In genomic region chr7:100514573-100514972, GRCm38 (mm10) we compare ENCODE assay signal across 9 mouse cellular contexts. TPM values are rescaled to one million over a fixed set of nuclear protein-coding genes. Genes with fewer than 3 reads are reported as not detected.
DNase-seq lines count a peak whose midpoint lies in the region; ATAC-seq and TF ChIP-seq lines count a peak whose summit lies in the region.
"Had no signal": no experiment of that assay in that cellular context is flagged by ENCODE, and none has a peak within 500 bp of the region (broad histone marks: within the 10 kb centered on the region; RNA-seq: fewer than 3 reads in every experiment).

Gene Dnajb13 (minus strand): TSS chr7:100514960.

- H3K27ac ChIP-seq in testis, adult 2 months (ENCODE audit: control insufficient read depth, insufficient read depth, low read depth, low read length): peak within 1 kb of the TSS; percentile 74
- no peak within 1 kb of the TSS for H3K27ac ChIP-seq in limb, embryonic 12.5 days

- TF ChIP-seq POLR2A in testis, adult 2 months (IDR thresholded peaks at IDR 0.05; ENCODE audit: control insufficient read depth, low read depth, low read length): peak; percentile 67

- no peaks in the 10 kb centered on the region for H3K27me3 ChIP-seq in testis, adult 2 months (ENCODE audit: control insufficient read depth, insufficient read depth, low read length)
- peaks cover 14% of the 10 kb centered on the region; the same call in 1 of the 2 replicates for H3K27me3 ChIP-seq in limb, embryonic 12.5 days

- no peak for TF ChIP-seq CTCF in testis, adult 2 months (IDR thresholded peaks at IDR 0.05; ENCODE audit: control insufficient read depth, insufficient read depth, insufficient replicate concordance, low read depth, low read length)

- DNase-seq in frontal cortex, adult 2 months (ENCODE audit: extremely low spot score in 1 of 2, low spot score in 1 of 2): no peak
- no peak for DNase-seq in testis, postnatal 14 days (ENCODE audit: low spot score)
- no peak for DNase-seq in right cerebral cortex, postnatal 25 days
- no peak for DNase-seq in thymus, postnatal 25 days
- DNase-seq in kidney, adult 18-20 months: no peak
- DNase-seq: lung, embryonic 14.5 days had no signal

- peak; percentile 85; the same call in 1 of the 2 replicates for ATAC-seq in frontal cortex, adult (ENCODE audit: low TSS enrichment)
- ATAC-seq in limb, embryonic 12.5 days (ENCODE audit: insufficient number of reproducible peaks, insufficient read depth, low FRiP score, low TSS enrichment, low read depth): no peak

- H3K4me3 ChIP-seq in testis, adult 2 months (ENCODE audit: control insufficient read depth, low read depth, low read length): peak within 1 kb of the TSS; percentile 93
- no peak within 1 kb of the TSS for H3K4me3 ChIP-seq in limb, embryonic 12.5 days (replicated peaks)

- H3K4me1 ChIP-seq in testis, adult 2 months (ENCODE audit: control insufficient read depth, insufficient read depth, low read length): peaks cover 5% of the 10 kb centered on the region
- 0 out of 2 replicates have a peak, but pooled peaks cover 4% of the 10 kb centered on the region for H3K4me1 ChIP-seq in limb, embryonic 12.5 days (replicated peaks)

- WGBS in limb, embryonic 12.5 days: 45% methylated on average over 11 of the region's 11 CpGs

- no peak within 1 kb of the TSS for H3K9ac ChIP-seq in limb, embryonic 12.5 days (replicated peaks)
- H3K9ac ChIP-seq: lung, embryonic 14.5 days had no signal

- peak within 1 kb of the TSS; percentile 4; the same call in 1 of the 2 replicates for H3K4me2 ChIP-seq in limb, embryonic 12.5 days
- H3K4me2 ChIP-seq: lung, embryonic 14.5 days had no signal

- H3K9me3 ChIP-seq in limb, embryonic 12.5 days: no peaks in the 10 kb centered on the region

- no peaks in the 10 kb centered on the region for H3K36me3 ChIP-seq in testis, adult 2 months (ENCODE audit: control insufficient read depth, insufficient read depth, low read length)
- no peaks in the 10 kb centered on the region for H3K36me3 ChIP-seq in limb, embryonic 12.5 days

RNA-seq across cellular contexts. Expression of gene Dnajb13, which starts in this region (rescaled TPM):
- 0.98 and 1.7 TPM in 2 replicates for polyA plus RNA-seq in frontal cortex, adult 2 months (2012; rRNA removed)
- 528 and 538 TPM in 2 replicates for polyA plus RNA-seq in testis, adult 2 months (2012; rRNA removed)
- polyA plus RNA-seq in limb, embryonic 12.5 days (2016; fragmentation: Nextera tagmentation; extraction: Ambion mirVana): 0.26 and 0.35 TPM in 2 replicates

Comparison
In these comparisons a context has a peak if more than half of its experiments do, and no peak if none do; other contexts are left out.
1. RNA of gene Dnajb13 (polyA plus RNA-seq): 528 to 538 TPM in testis, adult 2 months; 0.98 to 1.7 TPM in frontal cortex, adult 2 months and 0.26 to 0.35 TPM in limb, embryonic 12.5 days; every median in the first group is over 100 times any median in the second.